9 mouse cellular contexts compared by ENCODE assay signal in genomic region chr6:119037047-119037446, GRCm38 (mm10).
DNase-seq lines count a peak whose midpoint lies in the region; ATAC-seq lines count a peak whose summit lies in the region.
"Had no signal": no experiment of that assay in that cellular context is flagged by ENCODE, and none has a peak within 500 bp of the region (broad histone marks: within the 10 kb centered on the region; RNA-seq: fewer than 3 reads in every experiment).

No protein-coding gene starts in this region.

- 0 out of 2 replicates have a peak, but pooled peaks cover 4% of the 10 kb centered on the region for H3K36me3 ChIP-seq in heart, embryonic 15.5 days
- no peaks in the 10 kb centered on the region for H3K36me3 ChIP-seq in hindbrain, embryonic 11.5 days (ENCODE audit: control insufficient read depth, insufficient read depth, low read length)

- H3K9me3 ChIP-seq in heart, embryonic 15.5 days (replicated peaks), result no peaks in the 10 kb centered on the region
- no peaks in the 10 kb centered on the region for H3K9me3 ChIP-seq in hindbrain, embryonic 11.5 days (ENCODE audit: control insufficient read depth, low read length)

- H3K4me3 ChIP-seq in heart, embryonic 15.5 days, result no peak overlapping the region
- H3K4me3 ChIP-seq in hindbrain, embryonic 11.5 days (ENCODE audit: low read depth, low read length), result no peak overlapping the region

- peak; percentile 56; the same call in 1 of the 2 replicates for ATAC-seq in heart, embryonic 15.5 days (replicated peaks; ENCODE audit: insufficient number of reproducible peaks, insufficient read depth, low FRiP score, low read depth)
- ATAC-seq in megakaryocyte, adult 5-6 weeks (ENCODE audit: poor library complexity, severe bottlenecking), result no peak
- ATAC-seq in hindbrain, embryonic 11.5 days (ENCODE audit: low FRiP score), result no peak

- H3K27me3 ChIP-seq in heart, embryonic 15.5 days, result no peaks in the 10 kb centered on the region
- H3K27me3 ChIP-seq in hindbrain, embryonic 11.5 days (ENCODE audit: control insufficient read depth, insufficient read depth, low read length), result no peaks in the 10 kb centered on the region

- peaks cover 57% of the 10 kb centered on the region for H3K4me1 ChIP-seq in heart, embryonic 15.5 days (replicated peaks)
- no peaks in the 10 kb centered on the region for H3K4me1 ChIP-seq in hindbrain, embryonic 11.5 days (replicated peaks; ENCODE audit: control insufficient read depth, insufficient read depth, low read length)

- H3K4me2 ChIP-seq in heart, embryonic 15.5 days, result no peak overlapping the region
- H3K4me2 ChIP-seq in hindbrain, embryonic 11.5 days (replicated peaks; ENCODE audit: low read depth, low read length), result no peak overlapping the region

- peak overlapping the region; percentile 18 for H3K27ac ChIP-seq in heart, embryonic 15.5 days
- H3K27ac ChIP-seq in hindbrain, embryonic 11.5 days (ENCODE audit: low read depth, low read length), result no peak overlapping the region

- 62% methylated on average over 2 of the region's 2 CpGs for WGBS in heart, embryonic 15.5 days
- WGBS in hindbrain, embryonic 11.5 days, result 61% methylated on average over 2 of the region's 2 CpGs

- DNase-seq in heart, adult 11 months, result peak; percentile 94
- DNase-seq in heart, adult 8-10 months (ENCODE audit: low spot score), result no peak
- peak; percentile 74 for DNase-seq in NIH3T3 (ENCODE audit: low read depth)
- peak; percentile 76 for DNase-seq in lung, postnatal 10 days
- no peak for DNase-seq in hindbrain, embryonic 11.5 days (ENCODE audit: low spot score)
- DNase-seq in right cerebral cortex, adult 2 months (ENCODE audit: low spot score in 2 of 2), result no peak
- DNase-seq: right cerebral cortex, adult 18-20 months had no signal

- no peak overlapping the region for H3K9ac ChIP-seq in heart, embryonic 15.5 days
- no peak overlapping the region for H3K9ac ChIP-seq in hindbrain, embryonic 11.5 days (ENCODE audit: low read depth, low read length)

Comparison
In these comparisons a context has a peak if more than half of its experiments do, and no peak if none do; other contexts are left out.
1. DNase-seq: peak in heart, adult 11 months (single experiment), NIH3T3 (single experiment) and lung, postnatal 10 days (single experiment); none in heart, adult 8-10 months (single experiment), hindbrain, embryonic 11.5 days (single experiment) and right cerebral cortex, adult 2 months (0 of 2).